Mouse (Mus musculus) sigmoid colon, adult 10 weeks (tissue): Measurements from ENCODE around the gene Scube2. TPM values are rescaled to one million over a fixed set of nuclear protein-coding genes. Genes with fewer than 3 reads are reported as not detected.

Experiments
- polyA plus RNA-seq: library from polyadenylated mRNA; stranded (reverse); fragments of 350-450 nt; fragmentation: Illumina TruSeq; extraction: RNeasy Lipid Tissue Mini Kit (QIAGEN cat#74804); gene quantifications from one replicate; pipeline ENCODE4 v1.2.3, GENCODE M21; 2014; ENCODE audit warnings: low read depth, low replicate concordance

The Scube2 gene
- 0.79 TPM for polyA plus RNA-seq

GRCm38 (mm10) chr7:109865370-109866229 lies at the start of gene Scube2:
Scube2 (minus strand) TSS chr7:109865679.

GRCm38 (mm10) chr7:109781470-109782203 lies 83.8 kb downstream of the Scube2 start, which contains the start of gene Nrip3:
Nrip3 (minus strand) TSS chr7:109782025.

GRCm38 (mm10) chr7:109752008-109752925 lies 113.2 kb downstream of the Scube2 start, which contains the start of gene Tmem9b:
Tmem9b (minus strand) TSS chr7:109752875.

Other genes with a start within 250 kb of the Scube2 start
- gene St5, start 162.1 kb downstream of the Scube2 start, polyA plus RNA-seq: 47.1 TPM
- 19.5 TPM for gene Akip1, start 162.0 kb downstream of the Scube2 start, polyA plus RNA-seq
- not detected for gene BC051019, start 141.8 kb downstream of the Scube2 start, polyA plus RNA-seq
- not detected for gene Ascl3, start 134.0 kb downstream of the Scube2 start, polyA plus RNA-seq
- 132 TPM for gene Tmem9b, start 112.8 kb downstream of the Scube2 start, polyA plus RNA-seq
- 2.6 TPM for gene Nrip3, start 83.7 kb downstream of the Scube2 start, polyA plus RNA-seq
- gene Dennd5a, start 94.8 kb upstream of the Scube2 start, polyA plus RNA-seq: 25.6 TPM
- 123 TPM for gene Tmem41b, start 121.2 kb upstream of the Scube2 start, polyA plus RNA-seq
- 275 TPM for gene Ipo7, start 152.6 kb upstream of the Scube2 start, polyA plus RNA-seq
- 24.3 TPM for gene Zfp143, start 195.5 kb upstream of the Scube2 start, polyA plus RNA-seq